Mouse (Mus musculus) urinary bladder, adult 2 months (tissue): ENCODE results near the gene Cdhr3. TPM values are rescaled to one million over a fixed set of nuclear protein-coding genes. Genes with fewer than 3 reads are reported as not detected.

Experiments used
- DNase-seq: peaks from one replicate; pipeline ENCODE4 v3.0.0; 2022; ENCODE audit warnings: low spot score
- polyA plus RNA-seq: library from polyadenylated mRNA; depleted of rRNA; stranded (reverse); fragments of >200 nt; gene quantifications from 2 replicates; pipeline ENCODE4 v1.2.3, GENCODE M21; 2012; rRNA removed

The Cdhr3 gene
- 0.07 TPM in 1 of 2 replicates, not detected in the other for polyA plus RNA-seq

DNA sequence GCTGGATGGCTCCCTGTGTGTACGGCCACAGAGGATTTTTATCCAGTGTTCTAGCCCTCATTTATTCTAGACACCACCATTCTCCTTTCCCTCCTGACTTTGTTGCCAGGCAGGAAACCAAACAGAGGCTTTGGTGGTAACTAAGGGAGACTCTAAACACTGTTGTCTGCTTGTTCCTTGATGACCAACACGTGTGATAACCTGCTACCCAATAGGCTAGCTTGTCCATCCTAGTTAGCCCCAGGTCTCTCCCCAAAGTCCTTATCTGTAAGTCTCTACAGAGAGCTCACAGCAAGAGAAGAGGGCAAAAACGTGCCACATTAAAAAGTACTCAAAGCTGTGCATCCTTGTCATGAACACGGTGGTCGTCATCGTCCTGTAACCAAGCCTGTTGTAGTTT, at the start of gene Cdhr3:
Gene Cdhr3 (minus strand): TSS at position 101 of the 400 bp plus-strand sequence.
- DNase-seq: no peak

- no peak for DNase-seq
Observed at GRCm38 (mm10) chr12:33139083-33139482, 46.4 kb upstream of the Cdhr3 start.

GRCm38 (mm10) chr12:33137857-33138256, 45.2 kb upstream of the Cdhr3 start:
- no peak for DNase-seq

DNA sequence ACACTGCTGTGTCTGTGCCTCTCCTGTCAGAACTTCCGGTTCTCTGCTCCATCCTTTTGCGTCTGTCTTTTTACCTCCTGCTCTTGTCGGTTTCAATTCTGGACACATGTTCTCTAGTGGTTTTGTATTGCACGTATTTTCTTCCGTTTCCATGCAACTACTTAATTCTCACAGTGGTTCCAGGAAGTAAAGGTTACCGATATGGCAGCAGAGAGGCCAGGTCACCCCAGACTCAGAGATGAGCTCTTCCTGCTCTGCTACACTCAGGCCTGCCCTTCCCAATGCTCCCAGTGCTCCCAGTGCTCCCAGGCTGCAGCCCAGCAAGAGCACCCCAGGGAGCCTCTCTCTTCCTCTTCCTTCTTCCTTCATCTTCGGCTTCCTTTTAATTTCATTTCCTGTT, 39.1 kb upstream of the Cdhr3 start:
- DNase-seq: no peak

DNA sequence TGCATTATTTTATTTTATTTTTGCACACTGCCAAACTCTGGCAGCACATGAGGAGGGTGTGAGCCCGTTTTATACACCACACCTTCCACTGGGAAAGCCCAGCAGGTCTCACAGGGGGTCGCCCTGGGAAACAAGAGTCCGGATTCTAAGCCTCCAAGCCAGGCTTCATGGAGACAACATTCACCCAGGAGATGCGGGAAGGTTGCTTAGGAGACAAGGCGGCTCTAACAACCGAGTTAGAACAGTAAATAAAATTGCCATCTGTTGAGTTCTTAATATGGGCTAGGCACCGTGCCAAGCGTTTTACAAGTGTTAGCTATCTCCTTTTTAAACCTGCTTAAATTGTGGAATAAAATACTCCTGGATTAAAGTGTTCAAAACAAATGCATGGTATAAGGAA, 37.7 kb upstream of the Cdhr3 start:
- no peak for DNase-seq

DNA sequence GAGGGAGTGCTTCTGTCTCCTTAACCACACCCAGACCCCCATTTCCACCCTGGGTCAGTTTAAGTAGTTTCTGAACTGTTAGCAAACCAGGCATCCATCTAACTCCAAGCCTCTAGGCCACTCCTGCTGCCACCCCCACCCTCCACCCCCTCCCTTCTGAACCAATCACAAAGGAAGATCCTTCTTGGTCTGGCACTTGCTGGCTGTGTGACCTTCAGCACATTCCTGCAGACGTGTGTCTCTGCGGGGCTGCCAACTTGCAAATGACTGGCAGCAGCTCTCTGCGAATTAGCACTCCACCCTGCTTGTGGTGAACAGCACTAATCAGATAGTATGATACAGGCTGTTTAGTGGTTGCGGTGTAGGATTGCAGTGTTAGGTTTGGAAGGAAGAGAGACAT, 36.7 kb upstream of the Cdhr3 start:
- DNase-seq: no peak

DNA sequence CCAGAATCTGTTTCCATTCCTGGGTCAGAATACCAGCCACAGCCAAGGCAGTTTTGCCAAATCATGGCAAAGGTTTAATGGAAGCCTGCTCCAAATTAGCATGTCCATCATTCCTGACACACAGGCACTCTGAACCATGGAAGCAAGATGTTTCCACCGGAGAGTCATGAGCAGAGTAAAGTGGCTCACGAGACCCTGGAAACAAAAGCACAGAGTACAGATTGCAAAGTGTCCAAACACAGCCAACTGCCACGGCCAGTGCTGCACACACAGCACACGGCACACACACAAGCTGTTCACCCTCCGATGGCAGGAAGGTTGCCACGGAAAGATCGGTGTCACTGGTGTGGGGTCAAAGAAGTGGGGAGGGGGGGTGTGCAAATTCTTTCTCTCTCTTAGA, 36.0 kb upstream of the Cdhr3 start:
- no peak for DNase-seq

GRCm38 (mm10) chr12:33128121-33128520, 35.4 kb upstream of the Cdhr3 start:
- DNase-seq: no peak

DNA sequence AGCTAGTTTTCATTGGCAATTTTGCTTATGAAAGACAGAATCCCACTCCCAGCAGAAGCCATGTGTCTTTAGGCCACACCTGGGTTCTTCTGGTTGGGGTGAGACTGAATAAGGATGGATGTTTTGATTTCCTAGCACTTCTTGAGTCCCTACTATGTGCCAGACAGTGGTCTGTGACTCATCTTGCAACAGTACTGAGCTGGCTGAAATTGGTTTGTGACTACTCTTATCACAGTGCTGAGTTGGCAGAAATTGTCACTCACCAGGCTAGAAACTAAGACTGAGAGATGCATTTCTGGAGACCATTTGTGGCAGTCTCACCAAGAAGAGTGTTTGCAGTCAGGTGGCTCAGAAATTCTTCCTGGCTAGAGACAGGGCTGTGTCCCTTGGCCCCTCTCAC, 33.6 kb upstream of the Cdhr3 start:
- no peak for DNase-seq

DNA sequence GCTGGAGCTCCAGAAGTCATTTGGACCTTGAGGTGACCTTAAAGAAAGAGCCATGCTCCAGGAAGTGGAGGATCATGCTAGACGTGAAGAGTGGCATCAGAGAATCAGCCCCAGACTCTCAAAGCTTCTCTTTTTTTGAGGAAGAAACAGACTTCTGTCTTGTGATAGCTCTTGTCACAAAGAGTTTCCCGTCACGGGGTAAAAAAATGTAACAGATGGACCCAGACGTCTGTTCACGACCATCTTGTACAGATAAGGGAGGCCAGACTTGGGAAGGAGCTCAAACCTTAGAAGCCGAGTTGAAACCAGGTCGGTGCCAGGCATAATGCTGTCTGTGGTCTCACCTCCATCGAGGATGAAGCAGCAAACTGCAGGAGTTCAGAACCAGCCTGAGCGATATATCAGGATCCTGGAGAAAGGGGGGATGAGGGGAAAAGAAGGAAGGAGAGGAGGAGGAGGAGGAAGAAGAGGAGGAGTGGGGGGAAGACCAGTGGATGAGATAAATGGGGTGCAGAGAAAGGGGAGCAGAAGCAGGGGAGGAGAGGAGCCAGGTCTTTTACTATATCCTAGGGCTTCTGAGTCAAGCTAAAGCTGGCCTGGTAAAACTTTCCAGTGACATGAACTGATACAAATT, 33.0 kb upstream of the Cdhr3 start:
- DNase-seq: no peak

- no peak for DNase-seq
Observed at GRCm38 (mm10) chr12:33118624-33119301, 26.1 kb upstream of the Cdhr3 start.

DNA sequence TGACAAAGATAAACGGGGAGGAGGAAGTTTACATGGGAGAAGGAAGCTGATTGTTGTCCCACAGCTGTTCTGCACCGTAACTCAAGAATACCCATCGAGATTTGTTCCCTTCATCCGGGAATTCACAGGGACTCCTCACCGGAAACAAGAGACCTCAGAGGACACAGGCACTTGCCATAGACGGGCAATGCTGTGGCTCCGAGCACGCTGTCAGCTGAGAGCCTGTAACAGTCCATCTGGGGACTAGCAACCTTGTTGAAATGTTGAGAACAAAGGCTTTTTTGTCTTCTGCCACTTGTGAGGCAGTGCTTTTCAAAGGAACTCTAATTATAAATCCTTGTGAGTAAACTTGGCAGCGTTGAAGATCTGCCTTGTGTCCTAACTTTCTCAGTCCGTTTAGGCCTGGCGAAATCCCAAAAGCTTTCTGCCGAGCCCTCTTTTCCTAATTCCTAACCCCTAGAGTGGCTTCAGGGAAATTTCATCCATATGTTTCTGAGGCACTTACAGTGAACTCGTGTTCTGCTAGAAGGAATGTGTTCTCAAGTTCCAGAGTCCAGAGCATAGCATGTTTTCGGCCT, 18.3 kb upstream of the Cdhr3 start:
- DNase-seq: no peak

- no peak for DNase-seq
Observed at GRCm38 (mm10) chr12:33109531-33109930, 16.9 kb upstream of the Cdhr3 start.

DNA sequence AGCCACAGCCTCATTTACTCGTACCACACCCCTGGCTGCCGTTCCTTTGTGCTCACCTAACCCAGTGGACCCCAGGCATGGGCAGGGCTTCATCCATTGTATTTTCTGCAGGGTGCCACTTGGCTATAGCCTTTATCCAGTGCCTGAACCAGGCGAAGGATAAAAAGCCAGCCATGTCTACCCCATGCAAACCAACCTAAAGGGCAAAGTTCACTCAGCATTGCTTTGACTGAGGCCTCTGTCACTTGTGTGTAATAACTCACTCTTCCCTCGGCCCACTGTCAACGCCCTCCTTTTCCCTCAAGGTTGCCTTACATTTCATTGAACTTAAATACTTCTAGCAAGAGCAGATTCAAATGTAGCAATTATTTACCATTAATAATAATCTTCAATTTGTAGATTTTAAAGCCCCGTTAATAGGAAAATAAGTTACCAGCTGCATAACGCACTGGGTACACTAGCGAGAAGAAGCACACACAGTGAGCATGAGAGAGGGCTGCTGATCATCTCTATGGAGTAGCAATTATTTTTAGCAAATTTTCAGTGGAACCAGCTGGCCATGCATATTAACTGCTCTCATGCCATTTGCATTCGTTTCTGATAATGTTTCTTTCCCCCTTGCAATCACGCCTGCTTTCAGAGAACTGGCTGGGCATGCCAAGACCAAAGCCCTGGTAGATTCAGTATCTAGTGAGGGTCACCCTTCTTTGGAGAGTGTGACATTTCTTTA, 13.9 kb upstream of the Cdhr3 start:
- DNase-seq: no peak

DNA sequence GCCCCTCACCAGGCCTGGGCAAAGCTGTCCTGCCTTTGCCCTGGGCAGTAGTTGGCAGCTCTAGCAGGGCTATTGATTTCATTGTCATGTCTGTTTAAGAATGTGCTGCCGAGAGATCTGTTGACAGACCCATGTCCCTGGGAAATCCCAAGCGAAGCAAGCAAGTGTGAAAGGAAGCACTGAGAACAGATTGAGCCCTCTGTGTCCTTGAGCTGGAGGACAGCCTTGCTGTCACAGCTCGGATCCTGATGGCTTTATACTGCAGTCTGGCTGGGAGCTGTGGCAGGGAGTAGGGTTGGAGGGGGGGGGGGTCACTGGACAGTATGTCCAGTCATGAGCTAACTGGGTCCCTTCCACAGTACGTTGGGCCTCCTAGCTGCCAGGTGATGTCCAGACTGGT, 13.0 kb upstream of the Cdhr3 start:
- no peak for DNase-seq

DNA sequence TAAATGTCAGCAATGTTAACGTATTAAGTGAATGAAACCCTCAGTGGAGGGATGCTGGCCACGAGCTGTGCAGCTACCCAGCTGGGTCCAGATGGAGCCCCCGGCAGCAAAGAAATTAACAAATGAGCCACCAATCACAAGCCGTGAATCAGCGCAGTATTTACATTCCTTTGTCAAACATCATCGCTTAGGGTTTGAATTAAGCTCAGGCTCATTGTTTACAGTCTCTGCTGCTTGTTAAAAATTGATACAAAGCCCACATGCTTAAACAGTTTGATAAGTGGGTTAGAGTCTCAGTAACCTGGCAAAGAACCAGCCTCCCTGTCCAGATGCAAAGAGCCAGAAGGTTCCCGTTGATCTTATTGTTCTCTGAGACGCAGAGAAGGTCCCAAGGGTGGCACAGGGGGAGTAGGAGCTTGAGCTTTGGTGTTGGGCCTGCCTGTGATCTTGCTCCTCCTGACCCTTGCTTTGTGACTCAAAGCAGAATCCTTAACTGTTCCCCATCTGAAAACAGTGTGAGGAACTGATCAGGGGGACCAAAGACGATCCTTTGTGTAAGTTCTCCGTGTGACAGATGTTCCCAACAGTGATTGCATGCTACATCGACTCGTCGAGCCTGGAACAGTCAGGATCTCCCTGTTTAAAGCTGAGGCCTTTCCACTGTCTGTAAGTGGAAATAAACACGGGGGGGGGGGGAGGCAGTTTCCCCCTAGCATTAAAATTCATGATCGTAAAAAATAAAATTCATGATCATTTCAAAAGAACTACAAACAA, 9.9 kb upstream of the Cdhr3 start:
- no peak for DNase-seq

GRCm38 (mm10) chr12:33101627-33102026, 9.0 kb upstream of the Cdhr3 start:
- no peak for DNase-seq

GRCm38 (mm10) chr12:33096017-33096416, 3.3 kb upstream of the Cdhr3 start:
- DNase-seq: no peak

DNA sequence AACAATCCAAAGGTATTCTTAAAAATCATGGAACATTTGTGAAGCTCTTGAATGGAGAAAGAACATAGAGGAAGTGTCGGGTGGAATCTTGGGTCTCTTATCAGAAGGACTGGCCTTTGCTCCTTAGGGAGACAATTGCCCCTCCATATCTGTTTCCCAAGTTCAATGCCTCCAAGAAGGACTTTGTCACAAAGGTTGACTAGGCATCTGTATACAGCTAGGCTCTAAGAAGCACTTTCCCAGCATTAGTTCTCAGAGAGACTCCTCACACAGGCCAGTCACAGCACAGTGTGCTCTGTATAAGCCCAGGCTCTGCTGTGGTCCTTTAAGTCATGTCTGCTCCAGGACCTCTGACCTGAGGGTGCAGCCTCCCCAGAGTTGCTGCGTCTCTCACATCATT, 479 bp downstream of the Cdhr3 start:
- no peak for DNase-seq

GRCm38 (mm10) chr12:33086151-33086550, 6.5 kb downstream of the Cdhr3 start:
- DNase-seq: no peak

DNA sequence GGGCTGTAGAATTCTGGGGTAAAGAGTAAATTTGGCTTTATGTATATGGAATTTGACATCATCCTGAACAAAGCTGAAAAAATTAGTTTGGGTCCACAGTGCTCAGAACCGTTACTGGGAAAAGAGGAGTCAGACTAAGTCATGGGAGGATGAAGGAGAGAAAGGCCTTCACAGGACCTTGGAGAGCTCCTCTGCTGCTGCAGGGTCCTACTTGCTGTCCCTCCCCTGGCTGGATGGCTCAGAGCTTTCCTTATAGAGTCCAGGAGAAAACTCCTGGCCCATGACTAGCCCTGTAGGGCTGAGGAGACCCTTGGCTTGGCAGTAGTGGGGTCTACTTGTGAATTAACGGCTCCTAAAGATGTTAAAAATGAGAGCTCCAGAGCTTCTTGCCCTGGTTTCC, 8.0 kb downstream of the Cdhr3 start:
- no peak for DNase-seq

- no peak for DNase-seq
Observed at GRCm38 (mm10) chr12:33083362-33083761, 9.3 kb downstream of the Cdhr3 start.
